Mouse (Mus musculus) stomach, postnatal 0 days (tissue): ENCODE results near the gene Strc.

Source experiments
- CTCF ChIP-seq: IDR thresholded peaks from 2 replicates; pipeline ENCODE4 v1.5.1; 2016; ENCODE audit warnings: antibody characterized with exemption, low read depth, mild to moderate bottlenecking, moderate library complexity
- EP300 ChIP-seq: optimal IDR thresholded peaks from 2 replicates; pipeline ENCODE3; 2016; ENCODE audit warnings: antibody characterized with exemption

GRCm38 (mm10) chr2:121363656-121364055, 23.3 kb downstream of the Strc start:
- TF ChIP-seq CTCF = no peak
- no peak for TF ChIP-seq EP300
